Mouse (Mus musculus): Measurements from ENCODE around the gene Cmah.

Gene Cmah

GRCm38 (mm10) chr13:24485964-24486363 is 158.8 kb downstream of the Cmah start:
- DNase-seq, result no peak

- no peak for DNase-seq
Observed at GRCm38 (mm10) chr13:24486403-24486802, 159.2 kb downstream of the Cmah start.

- no peak for DNase-seq
Observed at GRCm38 (mm10) chr13:24487061-24487460, 159.9 kb downstream of the Cmah start.

GRCm38 (mm10) chr13:24487546-24487945 is 160.3 kb downstream of the Cmah start:
- DNase-seq, result no peak

- no peak for DNase-seq
Observed at GRCm38 (mm10) chr13:24488526-24489070, 161.4 kb downstream of the Cmah start.

- DNase-seq, result no peak
Observed at GRCm38 (mm10) chr13:24489515-24489914, 162.3 kb downstream of the Cmah start.

- DNase-seq, result no peak
Observed at GRCm38 (mm10) chr13:24490041-24490440, 162.8 kb downstream of the Cmah start.

- no peak for DNase-seq
Observed at GRCm38 (mm10) chr13:24491101-24491500, 163.9 kb downstream of the Cmah start.

GRCm38 (mm10) chr13:24493784-24494183 is 166.6 kb downstream of the Cmah start:
- no peak for DNase-seq

GRCm38 (mm10) chr13:24496353-24496752 is 169.1 kb downstream of the Cmah start:
- no peak for DNase-seq

- no peak for DNase-seq
Observed at GRCm38 (mm10) chr13:24497001-24497400, 169.8 kb downstream of the Cmah start.

GRCm38 (mm10) chr13:24498342-24498741 is 171.1 kb downstream of the Cmah start:
- DNase-seq, result no peak

GRCm38 (mm10) chr13:24499505-24499904 is 172.3 kb downstream of the Cmah start:
- no peak for DNase-seq

GRCm38 (mm10) chr13:24501179-24501905 is 174.1 kb downstream of the Cmah start:
- DNase-seq, result no peak

GRCm38 (mm10) chr13:24501919-24502318 is 174.7 kb downstream of the Cmah start:
- no peak for DNase-seq

- no peak for DNase-seq
Observed at GRCm38 (mm10) chr13:24505812-24506211, 178.6 kb downstream of the Cmah start.

- DNase-seq, result no peak
Observed at GRCm38 (mm10) chr13:24507156-24507555, 180.0 kb downstream of the Cmah start.

- no peak for DNase-seq
Observed at GRCm38 (mm10) chr13:24508917-24509316, 181.7 kb downstream of the Cmah start.

- DNase-seq, result no peak
Observed at GRCm38 (mm10) chr13:24511367-24511766, 184.2 kb downstream of the Cmah start.

GRCm38 (mm10) chr13:24511932-24512520 is 184.8 kb downstream of the Cmah start:
- no peak for DNase-seq

- DNase-seq, result no peak
Observed at GRCm38 (mm10) chr13:24513717-24514116, 186.5 kb downstream of the Cmah start.

GRCm38 (mm10) chr13:24515101-24515675 is 188.0 kb downstream of the Cmah start:
- no peak for DNase-seq

- DNase-seq, result no peak
Observed at GRCm38 (mm10) chr13:24517757-24518156, 190.6 kb downstream of the Cmah start.

- no peak for DNase-seq
Observed at GRCm38 (mm10) chr13:24518887-24519286, 191.7 kb downstream of the Cmah start.

Measured in cerebellum, adult 8-10 months (tissue).